Mouse (Mus musculus) layer of hippocampus, postnatal 10 days (tissue): ENCODE measurements at regions not wholly inside any gene's neighbourhood (a gene's known extent, or its start where the extent isn't known, plus 50 kb on each side); places are given as distances from the start of the nearest gene placed in this dataset.

Experiments used
- DNase-seq, 2 experiments: peaks; one replicate each; pipeline ENCODE4 v3.0.0; 2021; ENCODE audit warnings: low spot score in 2 of 2

- DNase-seq, result peak; percentile 32 to 39
These were observed 808.7 kb downstream of the Gsdmc2 start for GRCm38 (mm10) chr15:63036241-63036640.

DNA sequence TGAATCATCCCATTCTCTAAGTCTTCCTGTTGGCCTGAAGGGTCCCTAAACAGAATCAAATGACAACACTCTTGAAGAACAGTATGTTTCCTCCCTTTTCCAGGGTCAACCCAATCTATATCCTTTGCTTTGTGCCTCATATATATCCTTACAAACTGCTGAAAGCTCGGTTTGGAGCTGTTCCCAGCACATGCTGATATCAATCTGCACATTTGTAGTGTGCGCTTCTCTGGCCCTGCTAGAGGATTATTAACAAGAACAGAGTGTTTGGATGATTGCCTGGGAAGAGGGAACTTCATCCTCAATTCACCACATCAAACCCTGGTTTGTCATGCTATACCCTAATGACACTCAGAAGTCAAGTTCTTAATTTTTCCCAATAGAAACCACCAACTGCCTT, 824.2 kb downstream of the Gsdmc2 start:
- DNase-seq, result peak; percentile 10 to 25

GRCm38 (mm10) chr15:63017966-63018365, 827.0 kb downstream of the Gsdmc2 start:
- no peak for DNase-seq

GRCm38 (mm10) chr15:63006471-63007228, 838.3 kb downstream of the Gsdmc2 start:
- DNase-seq, result no peak

DNA sequence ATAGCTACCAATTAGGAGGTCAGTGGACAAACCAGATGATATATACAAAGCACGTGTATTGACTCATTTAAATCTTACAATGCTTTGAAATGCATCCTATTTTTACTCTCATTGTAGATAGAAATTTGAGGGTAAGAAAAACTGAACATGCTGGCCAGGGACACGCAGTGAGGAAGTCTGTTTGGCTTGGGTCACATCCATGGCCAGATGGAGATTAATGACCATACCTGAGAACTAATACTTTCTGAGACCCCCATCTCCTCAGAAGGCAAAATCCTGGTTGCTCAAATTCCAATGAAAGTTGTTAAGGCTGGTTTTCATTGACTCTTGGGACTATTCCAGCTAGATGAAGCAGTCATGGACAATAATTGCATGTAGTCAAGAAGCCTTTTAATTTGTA, 850.3 kb downstream of the Gsdmc2 start:
- no peak for DNase-seq

- no peak for DNase-seq
These were observed 858.1 kb downstream of the Gsdmc2 start for GRCm38 (mm10) chr15:62986871-62987270.

DNA sequence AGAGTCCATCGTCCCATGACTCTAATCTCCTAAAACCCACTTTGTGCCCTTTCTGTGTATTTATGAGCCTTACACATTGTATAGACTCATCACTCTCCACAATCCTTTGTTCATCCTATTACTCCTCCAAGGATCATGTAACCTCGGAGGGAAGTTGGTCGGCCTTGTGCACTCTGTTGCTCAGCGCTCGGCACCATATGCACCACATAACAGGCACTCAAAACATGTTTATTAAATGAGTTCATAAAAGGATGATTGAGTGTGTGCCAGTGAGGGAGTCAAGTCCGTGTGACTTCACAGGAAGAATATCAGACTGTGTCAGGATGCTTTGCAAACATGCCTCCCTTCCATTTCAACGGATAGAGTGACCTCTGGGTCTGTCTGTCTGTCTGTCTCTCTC, 858.8 kb downstream of the Gsdmc2 start:
- no peak for DNase-seq

DNA sequence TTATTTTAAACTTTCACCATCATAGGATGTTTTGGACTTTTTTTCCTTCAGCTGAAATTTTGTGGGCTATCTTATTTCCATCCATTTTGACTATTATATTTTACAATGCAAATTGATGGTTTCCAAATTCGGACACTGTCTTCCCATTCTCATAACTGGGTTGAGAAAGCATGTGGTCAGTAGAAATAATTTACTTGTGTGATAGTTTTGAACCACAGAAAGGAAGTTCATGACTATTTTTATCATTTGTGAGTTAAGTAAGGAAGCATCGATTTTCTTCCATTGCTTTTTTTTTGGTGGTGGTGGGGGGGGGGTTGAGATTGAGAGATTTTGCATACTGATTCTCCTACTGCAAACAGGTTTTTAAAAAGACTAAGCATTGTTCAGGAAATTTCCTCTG, 874.4 kb downstream of the Gsdmc2 start:
- no peak for DNase-seq

DNA sequence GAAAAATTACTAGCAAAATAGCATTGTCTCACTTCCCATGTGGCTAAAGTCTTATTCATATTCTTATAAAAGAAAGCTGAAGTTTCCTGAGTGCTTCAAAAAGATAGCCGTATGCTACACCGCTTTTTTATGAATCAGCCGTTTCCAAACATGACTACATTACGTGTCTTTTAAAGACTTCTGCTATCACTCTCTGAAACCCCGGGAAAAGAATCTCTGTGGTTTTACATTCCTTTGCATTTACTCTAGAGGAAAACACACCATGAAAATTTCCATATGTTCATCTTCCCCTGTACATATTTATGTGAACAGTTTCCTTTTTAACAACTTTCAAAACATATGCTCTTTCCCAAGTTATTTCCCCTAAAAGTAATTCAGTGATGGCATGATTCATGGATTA, 882.3 kb downstream of the Gsdmc2 start:
- DNase-seq, result no peak

- DNase-seq, result no peak
These were observed 884.4 kb downstream of the Gsdmc2 start for GRCm38 (mm10) chr15:62960623-62961022.

GRCm38 (mm10) chr15:62958506-62959330, 886.3 kb downstream of the Gsdmc2 start:
- no peak for DNase-seq

- DNase-seq, result no peak
These were observed 890.1 kb downstream of the Gsdmc2 start for GRCm38 (mm10) chr15:62954889-62955288.

- no peak for DNase-seq
These were observed 890.6 kb downstream of the Gsdmc2 start for GRCm38 (mm10) chr15:62954322-62954820.

DNA sequence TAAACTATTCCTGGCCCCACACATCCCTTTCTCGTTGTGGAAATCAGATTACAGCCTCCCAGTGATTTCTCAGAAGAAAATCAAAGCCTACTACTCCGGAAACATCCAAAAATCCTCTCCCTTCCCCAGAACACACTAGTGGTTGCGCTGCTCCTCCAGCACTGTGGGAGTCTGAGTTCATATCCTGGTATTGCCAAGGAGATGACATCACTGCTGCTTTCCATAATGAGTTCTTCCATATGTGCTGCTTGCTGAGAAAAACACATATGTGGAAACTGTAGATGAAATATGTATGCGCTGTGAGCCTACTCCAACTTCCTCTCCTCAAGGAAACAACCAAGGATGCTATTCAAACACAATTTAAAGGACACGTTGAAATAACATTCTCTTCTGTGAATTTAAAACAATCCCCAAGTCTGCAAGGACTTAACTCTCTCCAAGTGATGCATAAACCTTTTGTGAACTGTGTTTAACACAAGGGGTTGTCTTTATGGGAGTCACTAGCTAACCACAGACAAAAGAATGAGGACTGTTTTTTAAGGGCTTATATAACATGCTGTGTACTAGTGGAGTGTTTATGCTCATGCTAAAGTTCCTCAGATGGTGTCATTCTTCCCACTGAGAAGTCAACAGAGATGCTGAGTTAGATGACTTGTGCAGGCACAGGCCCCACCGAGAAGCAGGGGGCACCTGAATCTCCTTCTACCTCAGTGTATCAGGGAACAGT, 891.6 kb downstream of the Gsdmc2 start:
- peak in 1 of 2 experiments; percentile 18 for DNase-seq

DNA sequence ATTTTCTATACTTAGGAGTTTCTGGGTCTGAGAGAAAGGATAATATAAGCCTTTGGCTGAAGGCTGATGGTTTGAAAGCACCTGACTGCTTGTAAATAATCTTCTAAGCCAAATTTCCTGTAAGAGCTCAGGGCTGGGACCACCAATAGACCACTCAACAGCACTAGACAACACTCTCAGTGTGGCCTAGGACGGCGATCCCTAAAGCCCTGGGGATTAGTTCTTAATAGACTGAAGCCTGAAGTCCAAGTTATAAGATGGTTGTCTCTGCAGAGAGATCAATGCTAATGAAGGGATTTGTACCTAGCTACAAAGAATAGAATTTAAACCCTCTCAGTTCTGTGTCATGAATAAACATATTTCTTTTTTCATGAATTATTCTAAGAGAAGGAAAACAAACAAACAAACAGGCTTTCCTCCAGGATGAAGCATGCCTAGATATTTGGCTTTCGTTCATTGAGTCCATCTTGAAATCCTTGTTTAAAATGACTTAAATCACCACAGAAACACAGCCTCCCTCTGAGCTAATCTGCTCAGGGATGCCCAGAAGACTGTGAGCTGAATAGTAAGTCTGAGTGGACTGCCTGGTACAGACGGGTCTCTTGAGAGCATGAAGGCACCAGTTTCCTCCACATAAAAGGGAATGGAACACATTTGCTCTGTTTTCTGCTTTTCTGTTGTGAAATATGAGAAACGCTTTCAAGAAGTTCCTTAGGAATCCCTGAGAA, 892.3 kb downstream of the Gsdmc2 start:
- no peak for DNase-seq

DNA sequence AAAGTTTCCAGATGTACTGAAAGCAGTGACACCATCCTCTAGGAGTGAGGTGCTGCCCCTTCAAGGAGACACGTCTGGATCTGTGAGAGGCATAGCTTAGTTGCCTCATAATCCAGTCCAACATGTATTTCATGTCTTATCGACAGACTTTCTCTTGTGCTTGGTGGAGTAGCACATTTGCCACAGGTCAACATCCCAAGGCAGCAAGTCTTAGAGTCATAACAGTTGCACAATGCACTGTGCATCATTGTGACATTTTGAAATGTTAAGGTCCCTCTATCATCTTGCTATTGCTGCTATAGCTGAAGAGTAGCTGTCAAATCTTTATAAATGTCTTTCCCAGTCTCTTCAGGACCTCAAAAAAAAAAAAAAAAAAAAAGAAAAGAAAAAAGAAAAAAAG, 905.6 kb downstream of the Gsdmc2 start:
- DNase-seq, result no peak

- no peak for DNase-seq
These were observed 907.2 kb downstream of the Gsdmc2 start for GRCm38 (mm10) chr15:62937756-62938155.

DNA sequence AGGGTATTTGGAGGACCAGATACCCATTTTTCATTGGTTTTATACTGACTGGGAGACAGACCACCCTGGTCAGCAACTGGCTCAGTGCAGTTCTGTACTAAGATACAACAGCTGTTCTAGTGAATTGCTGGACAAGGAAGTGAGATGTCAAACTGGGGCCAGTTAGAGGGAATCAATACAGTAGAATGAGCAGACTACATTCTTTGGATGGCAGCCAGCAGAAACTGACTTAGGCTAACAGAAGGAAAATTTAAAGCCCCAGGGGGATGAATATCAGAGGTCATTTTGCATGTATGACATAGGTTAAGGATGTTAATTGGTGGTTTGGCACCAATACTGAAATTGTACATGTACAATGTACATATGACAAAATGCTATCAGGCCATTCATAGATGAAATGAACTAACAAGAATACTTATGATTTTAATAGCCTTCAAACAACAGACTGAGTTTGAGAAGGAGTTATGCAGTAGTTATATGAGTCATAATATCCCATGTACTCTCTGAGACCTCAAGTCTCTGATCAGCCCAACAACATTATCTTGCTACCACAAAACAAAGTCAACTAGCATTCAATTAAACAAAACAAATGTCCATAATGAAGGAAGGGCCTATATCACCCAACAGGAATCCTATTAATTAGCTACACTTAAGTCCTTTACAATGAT, 910.3 kb downstream of the Gsdmc2 start:
- DNase-seq, result no peak

DNA sequence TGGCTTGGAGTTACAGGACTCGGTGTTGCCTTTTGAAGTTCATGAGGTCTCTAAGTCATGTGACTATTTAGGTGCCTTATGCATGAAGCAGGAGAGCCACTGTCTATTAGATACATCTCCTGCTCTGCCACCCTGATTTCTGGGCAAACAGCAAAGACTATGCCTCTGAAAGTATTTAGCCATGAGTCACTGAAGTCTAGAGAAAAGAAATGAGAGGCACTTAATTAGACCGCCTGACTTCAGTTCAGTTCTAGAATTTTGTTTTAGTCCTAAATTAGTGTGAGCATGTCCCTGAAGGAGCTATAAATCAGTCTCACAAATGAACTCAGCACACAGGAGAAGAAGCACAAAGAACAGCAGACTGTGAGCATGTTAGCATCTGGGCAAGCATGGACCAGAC, 924.5 kb downstream of the Gsdmc2 start:
- DNase-seq, result no peak

GRCm38 (mm10) chr15:62919264-62919663, 925.7 kb downstream of the Gsdmc2 start:
- DNase-seq, result no peak
